Mouse (Mus musculus) myocyte (in vitro differentiated cells): ENCODE results near the gene Gm49342. TPM values are rescaled to one million over a fixed set of nuclear protein-coding genes. Genes with fewer than 3 reads are reported as not detected.
"Not testable (repeated sequence)": the region's sequence is repeated elsewhere in the genome, so short reads cannot be mapped to it uniquely, and the experiment has no call there.

Experiments used
- H3K27me3 ChIP-seq: one replicate; pipeline ENCODE4 v1.6.1; 2011; ENCODE audit not compliant: control insufficient read depth, insufficient read depth, insufficient read length
- H3K36me3 ChIP-seq: one replicate; pipeline ENCODE4 v1.6.1; 2011; ENCODE audit not compliant: control insufficient read depth, insufficient read depth
- H3K4me2 ChIP-seq: one replicate; pipeline ENCODE4 v1.6.1; 2011; ENCODE audit warnings: low read depth, control low read depth
- H3K4me3 ChIP-seq: one replicate; pipeline ENCODE4 v1.5.1; 2011; ENCODE audit warnings: mild to moderate bottlenecking, control low read depth, moderate library complexity
- H3K79me2 ChIP-seq: one replicate; pipeline ENCODE4 v1.6.1; 2011; ENCODE audit not compliant: control insufficient read depth, insufficient read depth
- H3ac ChIP-seq: one replicate; pipeline ENCODE4 v1.6.1; 2011; ENCODE audit not compliant: control insufficient read depth, insufficient read length
- CEBPB ChIP-seq: IDR thresholded peaks from 2 replicates; pipeline ENCODE4 v1.6.1; 2011; ENCODE audit warnings: mild to moderate bottlenecking, moderate library complexity; ENCODE audit not compliant: poor library complexity, insufficient read depth, severe bottlenecking
- E2F4 ChIP-seq: IDR thresholded peaks from one replicate; pipeline ENCODE4 v1.6.1; 2011; ENCODE audit warnings: mild to moderate bottlenecking, control low read depth, moderate library complexity; ENCODE audit not compliant: insufficient read depth
- MAX ChIP-seq: IDR thresholded peaks from one replicate; pipeline ENCODE4 v1.6.1; 2011; ENCODE audit warnings: low read depth, mild to moderate bottlenecking, control low read depth
- MYOD1 ChIP-seq, 3 experiments: IDR thresholded peaks; one replicate each; pipeline ENCODE4 v1.6.1; 2011; ENCODE audit warnings: control low read depth in 2 of 3, low read depth in 2 of 3, mild to moderate bottlenecking in 2 of 3, moderate library complexity in 1 of 3; ENCODE audit not compliant: insufficient read length in 2 of 3, control insufficient read depth in 1 of 3
- MYOG ChIP-seq, 3 experiments: IDR thresholded peaks; one replicate each; pipeline ENCODE4 v1.6.1; 2011; ENCODE audit warnings: control low read depth in 2 of 3, low read depth in 2 of 3, mild to moderate bottlenecking in 2 of 3; ENCODE audit not compliant: insufficient read length in 2 of 3, control insufficient read depth in 1 of 3, insufficient read depth in 1 of 3
- POLR2A ChIP-seq: IDR thresholded peaks from one replicate; pipeline ENCODE4 v1.6.1; 2011; ENCODE audit warnings: low read depth, mild to moderate bottlenecking, control low read depth, moderate library complexity; ENCODE audit not compliant: insufficient read length
- POLR2AphosphoS2 ChIP-seq: IDR thresholded peaks from one replicate; pipeline ENCODE4 v1.6.1; 2011; ENCODE audit warnings: low read depth, control low read depth; ENCODE audit not compliant: insufficient read length
- REST ChIP-seq: IDR thresholded peaks from one replicate; pipeline ENCODE4 v1.6.1; 2011; ENCODE audit warnings: mild to moderate bottlenecking, control low read depth, moderate library complexity; ENCODE audit not compliant: insufficient read depth, insufficient read length
- SRF ChIP-seq: IDR thresholded peaks from one replicate; pipeline ENCODE4 v1.6.1; 2011; ENCODE audit warnings: low read depth; ENCODE audit not compliant: control insufficient read depth, insufficient read length
- TCF12 ChIP-seq: IDR thresholded peaks from one replicate; pipeline ENCODE4 v1.6.1; 2011; ENCODE audit warnings: mild to moderate bottlenecking, control low read depth; ENCODE audit not compliant: poor library complexity, insufficient read depth, severe bottlenecking
- TCF3 ChIP-seq: IDR thresholded peaks from one replicate; pipeline ENCODE4 v1.6.1; 2011; ENCODE audit warnings: low read depth, control low read depth; ENCODE audit not compliant: insufficient read length
- USF1 ChIP-seq: IDR thresholded peaks from one replicate; pipeline ENCODE4 v1.6.1; 2011; ENCODE audit warnings: low read depth, mild to moderate bottlenecking, control low read depth, moderate library complexity
- polyA plus RNA-seq: library from polyadenylated mRNA; unstranded; fragments of >200 nt; fragmentation: generic; extraction: Trizol; gene quantifications from one replicate; pipeline ENCODE4 v1.2.1, GENCODE M21; 2012; ENCODE audit warnings: missing spikeins

Gm49342 gene
- polyA plus RNA-seq, 1 experiment, result 11.9 TPM

DNA sequence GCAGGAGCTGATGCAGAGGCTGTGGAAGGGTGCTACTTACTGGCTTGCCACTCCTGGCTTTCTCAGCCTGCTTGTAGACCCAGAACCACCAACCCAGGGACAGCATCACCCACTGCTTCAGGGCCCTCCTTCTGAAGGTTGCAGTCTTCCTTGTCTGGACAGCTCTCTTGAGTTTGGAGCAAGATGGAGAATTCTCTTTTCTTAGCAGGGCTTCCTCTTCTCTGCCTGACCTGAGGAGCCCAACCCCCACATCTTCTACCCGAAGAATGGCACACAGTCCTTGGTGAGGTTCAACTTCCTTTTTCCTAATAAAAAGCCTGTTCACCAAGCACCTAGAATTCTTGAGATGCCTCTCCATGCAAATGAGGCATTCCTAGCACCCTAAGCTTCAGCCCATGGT lies 26.5 kb downstream of the Gm49342 start:
- no peaks in the 10 kb centered on the region for H3K79me2 ChIP-seq
- no peak for TF ChIP-seq MYOG (IDR thresholded peaks at IDR 0.05; ENCODE audit: control insufficient read depth in 1 of 3, insufficient read depth in 1 of 3, insufficient read length in 2 of 3, low read depth in 2 of 3)
- TF ChIP-seq MYOD1 (IDR thresholded peaks at IDR 0.05; ENCODE audit: control insufficient read depth in 1 of 3, insufficient read length in 2 of 3, low read depth in 2 of 3), result no peak
- TF ChIP-seq SRF, result no peak
- TF ChIP-seq TCF12, result no peak
- no peak for TF ChIP-seq MAX
- TF ChIP-seq POLR2AphosphoS2, result no peak
- TF ChIP-seq CEBPB, result no peak
- TF ChIP-seq E2F4, result no peak
- TF ChIP-seq TCF3, result no peak
- TF ChIP-seq POLR2A, result no peak
- TF ChIP-seq USF1, result no peak
- no peak for TF ChIP-seq REST
- H3K4me2 ChIP-seq, result no peak overlapping the region
- no peak overlapping the region for H3ac ChIP-seq
- H3K36me3 ChIP-seq, result no peaks in the 10 kb centered on the region
- H3K4me3 ChIP-seq, result no peak overlapping the region
- H3K27me3 ChIP-seq, result no peaks in the 10 kb centered on the region

DNA sequence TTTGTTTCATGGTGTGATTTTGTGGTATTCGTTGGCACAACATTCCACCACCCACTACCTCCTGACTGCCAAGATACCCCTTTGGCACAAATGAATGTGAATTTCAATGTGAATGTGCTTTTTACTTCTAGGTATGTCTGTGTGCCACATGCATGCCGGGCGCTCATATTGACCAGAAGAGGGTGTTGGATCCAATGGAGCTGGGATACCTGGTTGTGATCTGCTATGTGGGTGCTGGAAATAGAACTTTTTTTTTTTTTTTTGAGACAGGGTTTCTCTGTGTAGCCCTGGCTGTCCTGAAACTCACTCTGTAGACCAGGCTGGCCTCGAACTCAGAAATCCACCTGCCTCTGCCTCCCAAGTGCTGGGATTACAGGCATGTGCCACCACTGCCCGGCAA lies 28.7 kb downstream of the Gm49342 start:
- not testable (repeated sequence) for H3K36me3 ChIP-seq, H3K4me3 ChIP-seq, H3ac ChIP-seq, H3K4me2 ChIP-seq, H3K79me2 ChIP-seq, H3K27me3 ChIP-seq

DNA sequence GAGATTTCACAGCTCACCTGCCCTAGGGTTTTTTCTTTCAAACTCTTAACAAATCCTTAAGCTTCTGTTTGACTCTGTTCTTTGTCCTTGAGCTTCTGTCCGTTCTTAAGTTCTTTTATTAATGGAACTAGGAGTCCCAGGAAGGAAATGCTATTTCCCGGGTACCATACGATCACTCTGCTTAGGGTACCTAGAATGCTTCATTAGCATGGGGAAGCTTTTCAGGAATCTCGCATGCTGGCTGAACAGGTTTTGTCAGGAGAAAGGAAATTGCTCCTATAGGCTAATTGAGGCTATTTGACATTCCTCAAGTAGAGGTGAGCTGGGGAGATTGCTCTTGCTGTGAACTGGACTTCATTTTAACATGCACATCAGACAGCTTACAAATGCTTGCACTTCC lies 29.4 kb downstream of the Gm49342 start:
- Histone ChIP-seq H3K79me2 (no peaks in the 10 kb centered on the region), H3ac (no peak overlapping the region), H3K4me2 (no peak overlapping the region), H3K36me3 (no peaks in the 10 kb centered on the region), H3K27me3 (no peaks in the 10 kb centered on the region), H3K4me3 (no peak overlapping the region)
- TF ChIP-seq TCF12, result no peak
- no peak for TF ChIP-seq MAX
- TF ChIP-seq SRF, result no peak
- no peak for TF ChIP-seq TCF3

DNA sequence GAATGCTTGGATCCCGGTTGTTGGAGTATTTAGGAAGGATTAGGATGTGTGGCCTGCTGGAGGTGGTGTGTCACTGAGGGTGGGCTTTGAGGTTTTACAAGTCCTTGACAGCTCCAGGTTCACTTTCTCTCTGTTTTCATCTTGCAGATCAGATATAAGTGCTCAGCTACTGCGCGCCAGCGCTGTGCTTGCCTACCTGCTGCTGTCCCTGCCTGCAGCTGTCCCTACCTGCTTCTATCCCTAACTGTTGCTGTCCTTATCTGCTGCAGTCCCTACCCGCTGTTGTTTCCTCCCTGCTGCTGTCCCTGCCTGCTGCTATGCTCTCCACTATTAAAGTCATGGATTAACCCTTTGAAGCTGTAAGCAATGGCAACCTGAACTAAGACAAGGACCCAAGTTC lies 30.7 kb downstream of the Gm49342 start:
- TF ChIP-seq TCF3, result no peak
- no peak for TF ChIP-seq E2F4
- no peak for TF ChIP-seq TCF12
- no peak for TF ChIP-seq MYOG (IDR thresholded peaks at IDR 0.05; ENCODE audit: control insufficient read depth in 1 of 3, insufficient read depth in 1 of 3, insufficient read length in 2 of 3, low read depth in 2 of 3)
- TF ChIP-seq MAX, result no peak
- no peak for TF ChIP-seq CEBPB
- no peak for TF ChIP-seq SRF
- no peak for TF ChIP-seq REST
- no peak for TF ChIP-seq MYOD1 (IDR thresholded peaks at IDR 0.05; ENCODE audit: control insufficient read depth in 1 of 3, insufficient read length in 2 of 3, low read depth in 2 of 3)
- no peak for TF ChIP-seq USF1
- no peak for TF ChIP-seq POLR2AphosphoS2

DNA sequence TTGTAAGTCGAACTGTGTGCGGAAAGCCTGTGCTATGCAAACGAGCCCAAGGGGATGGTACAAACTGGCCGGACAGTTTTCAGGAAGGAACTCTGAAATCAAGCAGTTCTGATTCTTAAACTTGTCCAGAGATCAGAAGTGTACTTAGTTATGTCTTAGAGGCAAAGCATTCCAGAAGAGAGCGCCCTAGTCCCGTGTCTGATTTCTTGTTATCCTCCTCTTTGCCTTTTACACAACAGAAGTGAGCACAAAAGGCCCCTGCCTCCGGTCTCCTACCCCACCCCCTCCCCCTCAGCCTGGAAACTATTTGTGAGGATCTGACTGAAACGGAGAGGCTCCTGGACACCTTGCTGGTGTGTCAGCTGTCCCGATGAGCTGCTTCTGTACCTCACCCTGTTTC lies 32.4 kb downstream of the Gm49342 start:
- no peaks in the 10 kb centered on the region for H3K79me2 ChIP-seq
- H3K27me3 ChIP-seq, result no peaks in the 10 kb centered on the region
- TF ChIP-seq POLR2A (no peak), TCF12 (no peak), USF1 (no peak), CEBPB (no peak)
- no peak overlapping the region for H3K4me2 ChIP-seq
- H3ac ChIP-seq, result no peak overlapping the region
- no peak overlapping the region for H3K4me3 ChIP-seq
- no peaks in the 10 kb centered on the region for H3K36me3 ChIP-seq

More for the DNA sequence above, 30.7 kb downstream of the Gm49342 start:
- Histone ChIP-seq H3K79me2 (no peaks in the 10 kb centered on the region), H3K27me3 (no peaks in the 10 kb centered on the region), H3K4me2 (no peak overlapping the region), H3ac (no peak overlapping the region), H3K4me3 (no peak overlapping the region), H3K36me3 (no peaks in the 10 kb centered on the region)

DNA sequence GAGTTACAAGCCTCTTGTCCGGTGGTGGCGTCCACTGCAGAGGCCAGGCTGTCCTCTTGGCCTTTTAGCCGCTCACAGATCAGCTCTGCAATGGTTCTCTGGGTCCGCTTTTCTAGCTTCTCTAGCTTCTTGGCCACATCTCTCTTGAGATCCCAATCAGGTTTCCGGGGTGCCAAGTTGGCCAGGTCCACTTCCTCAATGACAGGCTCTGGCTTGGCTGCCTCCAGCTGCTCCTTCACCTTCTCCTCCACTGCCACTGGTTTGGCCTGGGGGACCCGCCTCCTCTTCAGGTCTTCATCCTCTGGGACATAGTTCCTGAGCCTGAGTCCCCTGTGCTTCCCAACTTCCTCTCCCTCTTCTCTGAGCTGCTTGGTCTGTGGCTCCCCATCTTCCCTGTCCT lies 34.1 kb downstream of the Gm49342 start:
- not testable (repeated sequence) for H3ac ChIP-seq, H3K27me3 ChIP-seq, H3K36me3 ChIP-seq, H3K4me3 ChIP-seq, H3K4me2 ChIP-seq, H3K79me2 ChIP-seq
